Mouse (Mus musculus): ENCODE results near the gene Erg.

DNA sequence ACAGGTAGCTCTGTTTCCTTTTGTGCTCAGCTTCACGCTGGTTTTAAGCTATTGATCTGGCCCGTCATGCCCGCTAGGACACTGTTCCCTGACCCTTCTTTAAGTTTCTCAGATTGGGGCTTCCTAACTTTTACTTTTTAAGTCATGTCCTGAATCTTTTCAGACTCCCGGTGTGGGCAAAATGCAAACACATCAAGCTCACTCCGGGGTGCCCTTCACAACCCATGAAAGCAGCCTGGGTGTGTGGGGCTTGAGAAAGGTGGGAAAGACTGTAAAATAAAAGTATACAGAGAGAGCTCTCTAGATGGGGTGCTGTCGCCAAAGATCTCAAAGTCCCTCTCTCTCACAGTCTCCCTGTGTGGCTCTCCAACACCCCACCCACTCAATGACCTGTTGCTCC is 31.3 kb upstream of the Erg start:
- TF ChIP-seq CTCF (IDR thresholded peaks at IDR 0.05; ENCODE audit: low read depth, low read length) (no peak), POLR2A (IDR thresholded peaks at IDR 0.05; ENCODE audit: borderline replicate concordance, low read depth, low read length) (no peak)
